17 mouse cellular contexts compared by ENCODE assay signal in the genomic region with DNA sequence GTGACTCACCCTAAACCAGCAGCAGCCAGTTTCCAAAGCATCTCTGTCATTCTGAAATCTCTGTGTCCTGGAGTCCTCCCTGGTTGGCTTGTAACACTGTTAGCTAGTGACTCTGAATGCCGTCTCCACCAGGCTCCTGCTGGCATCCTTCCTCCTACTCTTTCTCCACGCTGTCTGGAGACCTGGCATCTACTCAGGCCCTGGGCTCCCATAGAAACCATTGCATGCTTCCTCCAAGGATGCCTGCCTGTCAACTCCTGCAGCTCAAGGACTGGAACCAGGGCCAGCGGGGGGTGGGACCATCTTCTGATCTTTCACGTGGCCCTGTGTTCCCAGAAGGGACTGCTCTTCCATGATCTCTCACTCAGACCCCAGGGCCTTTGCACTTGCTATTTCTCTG.
DNase-seq lines count a peak whose midpoint lies in the region; ATAC-seq and TF ChIP-seq lines count a peak whose summit lies in the region.
"Had no signal": no experiment of that assay in that cellular context is flagged by ENCODE, and none has a peak within 500 bp of the region (broad histone marks: within the 10 kb centered on the region; RNA-seq: fewer than 3 reads in every experiment).

No protein-coding gene starts in this region.

- ATAC-seq in forebrain, postnatal 0 days, result no peak
- no peak for ATAC-seq in midbrain, postnatal 0 days (ENCODE audit: low FRiP score)
- ATAC-seq in midbrain, embryonic 11.5 days (ENCODE audit: low FRiP score), result no peak
- no peak for ATAC-seq in hindbrain, embryonic 11.5 days (ENCODE audit: low FRiP score)
- ATAC-seq: inflammation-experienced regulatory T-cells, adult 6 months had no signal

- H3K4me2 ChIP-seq in forebrain, postnatal 0 days (ENCODE audit: low read depth), result no peak overlapping the region
- no peak overlapping the region for H3K4me2 ChIP-seq in midbrain, postnatal 0 days (ENCODE audit: low read depth, low read length, poor library complexity, severe bottlenecking)
- H3K4me2 ChIP-seq in midbrain, embryonic 11.5 days, result no peak overlapping the region
- H3K4me2 ChIP-seq in hindbrain, embryonic 11.5 days (replicated peaks; ENCODE audit: low read depth, low read length), result no peak overlapping the region
- H3K4me2 ChIP-seq: embryonic facial prominence, embryonic 13.5 days; neural tube, embryonic 12.5 days had no signal

- H3K4me1 ChIP-seq in forebrain, postnatal 0 days (ENCODE audit: insufficient read depth), result no peaks in the 10 kb centered on the region
- H3K4me1 ChIP-seq in forebrain, embryonic 10.5 days, result peaks cover 7% of the 10 kb centered on the region; the same call in 1 of the 2 replicates
- no peaks in the 10 kb centered on the region for H3K4me1 ChIP-seq in midbrain, postnatal 0 days (ENCODE audit: insufficient read depth, low read length)
- H3K4me1 ChIP-seq in midbrain, embryonic 11.5 days (ENCODE audit: control insufficient read depth, insufficient read depth, low read length), result no peaks in the 10 kb centered on the region
- H3K4me1 ChIP-seq in olfactory bulb, adult 2 months (ENCODE audit: control insufficient read depth, insufficient read depth, low read length), result peaks cover 26% of the 10 kb centered on the region
- H3K4me1 ChIP-seq in hindbrain, embryonic 11.5 days (replicated peaks; ENCODE audit: control insufficient read depth, insufficient read depth, low read length), result no peaks in the 10 kb centered on the region
- H3K4me1 ChIP-seq: embryonic facial prominence, embryonic 13.5 days; neural tube, embryonic 12.5 days had no signal

- H3K36me3 ChIP-seq in forebrain, postnatal 0 days (ENCODE audit: insufficient read depth), result peaks cover 69% of the 10 kb centered on the region
- no peaks in the 10 kb centered on the region for H3K36me3 ChIP-seq in forebrain, embryonic 10.5 days (replicated peaks)
- peaks cover 58% of the 10 kb centered on the region for H3K36me3 ChIP-seq in midbrain, postnatal 0 days (ENCODE audit: insufficient read depth, low read length)
- no peaks in the 10 kb centered on the region for H3K36me3 ChIP-seq in midbrain, embryonic 11.5 days (ENCODE audit: control insufficient read depth, insufficient read depth, low read length)
- no peaks in the 10 kb centered on the region for H3K36me3 ChIP-seq in hindbrain, embryonic 11.5 days (ENCODE audit: control insufficient read depth, insufficient read depth, low read length)
- H3K36me3 ChIP-seq: embryonic facial prominence, embryonic 13.5 days had no signal

- no peak overlapping the region for H3K27ac ChIP-seq in forebrain, postnatal 0 days (ENCODE audit: low read depth, low read length)
- no peak overlapping the region for H3K27ac ChIP-seq in forebrain, embryonic 10.5 days
- H3K27ac ChIP-seq in midbrain, postnatal 0 days (ENCODE audit: low read depth, low read length), result no peak overlapping the region
- H3K27ac ChIP-seq in midbrain, embryonic 11.5 days (ENCODE audit: low read depth, low read length), result no peak overlapping the region
- peak overlapping the region; percentile 17 for H3K27ac ChIP-seq in olfactory bulb, adult 2 months (ENCODE audit: insufficient read depth, low read depth, low read length)
- H3K27ac ChIP-seq in hindbrain, embryonic 11.5 days (ENCODE audit: low read depth, low read length), result no peak overlapping the region
- H3K27ac ChIP-seq: embryonic facial prominence, embryonic 13.5 days; neural tube, embryonic 12.5 days had no signal

- no peak for TF ChIP-seq POLR2A in olfactory bulb, adult 2 months (IDR thresholded peaks at IDR 0.05; ENCODE audit: insufficient read depth, low read depth, low read length)

- no peak for TF ChIP-seq CTCF in forebrain, postnatal 0 days (IDR thresholded peaks at IDR 0.05; ENCODE audit: low read depth)
- TF ChIP-seq CTCF in midbrain, postnatal 0 days (IDR thresholded peaks at IDR 0.05), result no peak
- no peak for TF ChIP-seq CTCF in olfactory bulb, adult 2 months (IDR thresholded peaks at IDR 0.05; ENCODE audit: insufficient read depth, low read depth, low read length)

- peak; percentile 16 for DNase-seq in forebrain, postnatal 0 days
- no peak for DNase-seq in forebrain, embryonic 10.5 days (ENCODE audit: extremely low spot score, low spot score)
- DNase-seq in midbrain, postnatal 0 days (ENCODE audit: low spot score), result peak; percentile 13
- no peak for DNase-seq in midbrain, embryonic 11.5 days (ENCODE audit: low spot score, missing footprints)
- peak; percentile 50 to 57 for DNase-seq in cerebellum, postnatal 14 days
- DNase-seq in MN1 (ENCODE audit: low spot score), result no peak
- DNase-seq in hindbrain, embryonic 11.5 days (ENCODE audit: low spot score), result no peak
- DNase-seq: adrenal gland, adult 8-10 months; kidney, adult 8-10 months; kidney, postnatal 25 days; liver; lung, adult 18-20 months; thymus, adult 2 months had no signal

- H3K9ac ChIP-seq in forebrain, postnatal 0 days, result no peak overlapping the region
- no peak overlapping the region for H3K9ac ChIP-seq in midbrain, postnatal 0 days (replicated peaks; ENCODE audit: low read length, poor library complexity, severe bottlenecking)
- no peak overlapping the region for H3K9ac ChIP-seq in midbrain, embryonic 11.5 days (ENCODE audit: low read length)
- H3K9ac ChIP-seq in hindbrain, embryonic 11.5 days (ENCODE audit: low read depth, low read length), result no peak overlapping the region
- H3K9ac ChIP-seq: embryonic facial prominence, embryonic 13.5 days; neural tube, embryonic 12.5 days had no signal

- no peak overlapping the region for H3K4me3 ChIP-seq in forebrain, postnatal 0 days (ENCODE audit: low read depth, low read length)
- no peak overlapping the region for H3K4me3 ChIP-seq in forebrain, embryonic 10.5 days
- H3K4me3 ChIP-seq in midbrain, postnatal 0 days (ENCODE audit: low read depth, low read length), result no peak overlapping the region
- H3K4me3 ChIP-seq in midbrain, embryonic 11.5 days (ENCODE audit: low read depth, low read length), result no peak overlapping the region
- no peak overlapping the region for H3K4me3 ChIP-seq in olfactory bulb, adult 2 months (ENCODE audit: insufficient read depth, low read depth, low read length)
- H3K4me3 ChIP-seq in hindbrain, embryonic 11.5 days (ENCODE audit: low read depth, low read length), result no peak overlapping the region
- H3K4me3 ChIP-seq: embryonic facial prominence, embryonic 13.5 days; neural tube, embryonic 12.5 days had no signal

- WGBS in forebrain, postnatal 0 days, result 57% methylated on average over 4 of the region's 4 CpGs
- WGBS in forebrain, embryonic 10.5 days, result 82% methylated on average over 4 of the region's 4 CpGs
- WGBS in midbrain, postnatal 0 days, result 56% methylated on average over 4 of the region's 4 CpGs
- 78% methylated on average over 4 of the region's 4 CpGs for WGBS in midbrain, embryonic 11.5 days
- WGBS in olfactory bulb, adult 2 months, result 30% methylated on average over 4 of the region's 4 CpGs
- WGBS in hindbrain, embryonic 11.5 days, result 74% methylated on average over 4 of the region's 4 CpGs

- H3K9me3 ChIP-seq in forebrain, postnatal 0 days (ENCODE audit: low read length), result no peaks in the 10 kb centered on the region
- peaks cover 1% of the 10 kb centered on the region; the same call in 1 of the 2 replicates for H3K9me3 ChIP-seq in forebrain, embryonic 10.5 days
- no peaks in the 10 kb centered on the region for H3K9me3 ChIP-seq in midbrain, postnatal 0 days (ENCODE audit: low read length)
- no peaks in the 10 kb centered on the region; the same call in 1 of the 2 replicates for H3K9me3 ChIP-seq in midbrain, embryonic 11.5 days (ENCODE audit: control insufficient read depth, low read length)
- H3K9me3 ChIP-seq in hindbrain, embryonic 11.5 days (ENCODE audit: control insufficient read depth, low read length), result no peaks in the 10 kb centered on the region
- H3K9me3 ChIP-seq: embryonic facial prominence, embryonic 13.5 days had no signal

- no peaks in the 10 kb centered on the region for H3K27me3 ChIP-seq in forebrain, postnatal 0 days (ENCODE audit: insufficient read depth, low read length)
- H3K27me3 ChIP-seq in forebrain, embryonic 10.5 days (ENCODE audit: poor library complexity, severe bottlenecking), result no peaks in the 10 kb centered on the region
- H3K27me3 ChIP-seq in midbrain, postnatal 0 days (ENCODE audit: insufficient read depth, low read length), result no peaks in the 10 kb centered on the region
- no peaks in the 10 kb centered on the region for H3K27me3 ChIP-seq in midbrain, embryonic 11.5 days (ENCODE audit: control insufficient read depth, insufficient read depth, low read length)
- H3K27me3 ChIP-seq in hindbrain, embryonic 11.5 days (ENCODE audit: control insufficient read depth, insufficient read depth, low read length), result no peaks in the 10 kb centered on the region
- H3K27me3 ChIP-seq: embryonic facial prominence, embryonic 13.5 days; neural tube, embryonic 12.5 days had no signal

Comparison
In these comparisons a context has a peak if more than half of its experiments do, and no peak if none do; other contexts are left out.
1. DNase-seq: peak in forebrain, postnatal 0 days (single experiment), midbrain, postnatal 0 days (single experiment) and cerebellum, postnatal 14 days (2 of 2); none in forebrain, embryonic 10.5 days (single experiment), midbrain, embryonic 11.5 days (single experiment), MN1 (single experiment) and hindbrain, embryonic 11.5 days (single experiment).